Mouse (Mus musculus) subcutaneous adipose tissue, adult 2 months (tissue): ENCODE results near the gene Prm3. TPM values are rescaled to one million over a fixed set of nuclear protein-coding genes. Genes with fewer than 3 reads are reported as not detected.

Experiments used
- polyA plus RNA-seq: library from polyadenylated mRNA; depleted of rRNA; stranded (reverse); fragments of >200 nt; gene quantifications from 2 replicates; pipeline ENCODE4 v1.2.3, GENCODE M21; 2012; ENCODE audit warnings: low replicate concordance; rRNA removed

Prm3 gene
- polyA plus RNA-seq: not detected in 2 replicates

DNA sequence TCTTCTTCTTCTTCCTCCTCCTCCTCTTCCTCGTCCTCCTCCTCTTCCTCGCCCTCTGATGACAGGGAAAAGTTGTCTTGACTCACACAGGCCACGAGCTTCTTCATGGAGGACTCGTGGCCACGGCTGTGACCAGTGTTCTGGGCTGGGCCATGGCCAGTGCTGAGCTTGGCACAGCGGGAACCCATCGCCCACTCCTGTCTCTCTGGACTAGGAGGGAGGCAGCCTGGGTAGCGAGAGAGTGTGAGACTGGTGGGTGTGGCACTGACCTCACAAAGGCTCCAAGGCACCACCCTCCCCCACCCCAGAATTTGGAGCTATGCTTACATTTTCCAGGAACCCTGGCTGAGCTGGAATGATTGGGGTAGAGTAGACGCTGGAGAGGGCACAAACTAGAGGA, at the start of gene Prm3:
Gene Prm3, minus strand, starts transcription at position 213 of the 400 bp plus-strand sequence.

DNA sequence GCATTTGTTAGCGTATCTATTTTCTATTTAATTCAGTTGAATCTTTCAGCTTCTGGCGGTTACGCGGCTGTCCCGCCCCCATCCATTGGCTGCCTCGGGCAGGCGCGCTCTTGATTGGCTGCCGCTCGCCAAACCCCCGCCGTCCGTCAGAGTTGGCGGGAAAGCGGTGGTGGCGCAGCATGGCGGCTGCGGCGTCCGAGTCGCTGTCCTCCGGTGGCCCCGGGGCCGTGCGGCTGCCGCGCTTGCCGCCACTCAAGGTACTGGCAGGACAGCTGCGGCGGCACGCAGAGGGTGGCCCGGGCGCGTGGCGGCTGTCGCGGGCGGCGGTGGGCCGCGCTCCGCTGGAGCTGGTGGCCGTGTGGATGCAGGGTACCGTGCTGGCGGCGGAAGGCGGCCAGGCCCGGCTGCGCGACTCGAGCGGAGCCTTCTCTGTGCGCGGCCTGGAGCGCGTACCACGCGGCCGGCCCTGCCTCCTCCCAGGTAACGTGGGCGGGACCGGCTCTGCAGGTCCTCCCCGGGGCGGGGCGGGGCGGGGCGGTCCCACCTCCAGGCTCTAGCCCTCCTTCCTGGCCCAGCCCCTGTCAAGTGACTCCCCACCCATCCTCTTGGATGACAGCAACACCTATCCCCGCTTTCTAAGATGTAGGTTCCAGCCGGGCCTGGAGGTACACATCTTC, 44.3 kb upstream of the Prm3 start, which contains the start of gene Rmi2:
Gene Rmi2, plus strand, starts transcription at position 149 of the 677 bp plus-strand sequence.

GRCm38 (mm10) chr16:10812865-10813371, 22.2 kb upstream of the Prm3 start, which contains the start of gene Gm11172:
Gene Gm11172 (plus strand): TSS chr16:10812915.

DNA sequence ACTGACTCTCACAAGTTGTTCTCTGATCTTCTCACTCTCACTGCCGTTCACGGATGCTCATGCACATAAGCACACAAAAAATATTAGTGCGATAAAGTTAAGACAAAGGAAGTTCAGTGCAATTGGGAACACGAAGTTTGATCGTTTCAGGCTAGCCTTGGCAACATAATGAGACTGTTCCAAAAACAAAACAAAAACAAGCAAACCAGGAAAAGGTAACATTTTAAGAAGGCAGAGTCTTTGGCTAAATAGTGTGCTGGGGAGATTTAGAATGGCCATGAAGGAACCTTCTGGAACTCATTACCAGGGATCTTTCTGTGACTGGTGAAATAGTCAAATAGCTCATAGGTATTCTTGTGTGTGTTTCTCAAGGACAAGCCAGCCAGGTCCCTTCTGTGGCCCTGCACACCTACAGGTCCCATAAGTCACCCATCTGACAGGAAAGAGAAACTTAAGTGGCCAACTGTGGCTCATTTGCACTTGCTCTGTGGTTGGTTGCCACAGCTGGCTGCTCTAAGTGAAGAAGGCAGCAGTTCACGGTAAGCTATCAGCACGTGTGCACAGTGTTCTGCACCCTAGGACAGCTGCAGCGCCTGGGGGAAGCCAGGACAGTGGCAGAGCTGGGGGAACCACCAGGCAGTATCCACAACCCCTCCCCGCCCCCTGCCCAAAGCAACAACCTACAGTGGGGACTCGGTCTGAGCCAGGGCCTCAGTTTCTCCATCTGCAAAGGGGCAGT, 15.2 kb upstream of the Prm3 start, which contains the start of gene Prm1:
Gene Prm1, minus strand, starts transcription at position 51 of the 739 bp plus-strand sequence.

GRCm38 (mm10) chr16:10796034-10796433, 5.3 kb upstream of the Prm3 start, which contains the start of gene Prm2:
Gene Prm2 (minus strand): TSS chr16:10796134.

DNA sequence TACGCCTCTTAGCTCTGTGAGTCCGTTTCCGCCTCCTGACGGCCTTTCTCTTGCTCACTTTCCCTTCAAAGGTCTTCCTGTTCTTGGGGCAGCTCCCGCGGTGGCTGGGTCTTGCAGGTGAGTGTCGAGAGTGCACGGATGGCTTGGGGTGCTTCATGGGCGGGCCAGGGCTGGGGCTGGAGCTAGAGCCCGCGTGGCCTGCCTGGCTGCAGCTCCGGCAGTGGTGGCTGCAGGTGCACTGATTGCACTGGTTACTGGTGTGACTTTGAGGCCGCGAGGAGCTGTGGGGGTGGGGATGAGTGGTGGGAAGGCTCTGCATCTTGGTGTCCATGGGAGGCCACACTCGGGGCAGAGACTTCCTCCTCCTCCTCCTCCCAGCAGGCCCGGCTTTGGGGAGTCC, 2.4 kb downstream of the Prm3 start, which contains the start of gene Tnp2:
Gene Tnp2, minus strand, starts transcription at position 390 of the 400 bp plus-strand sequence.

DNA sequence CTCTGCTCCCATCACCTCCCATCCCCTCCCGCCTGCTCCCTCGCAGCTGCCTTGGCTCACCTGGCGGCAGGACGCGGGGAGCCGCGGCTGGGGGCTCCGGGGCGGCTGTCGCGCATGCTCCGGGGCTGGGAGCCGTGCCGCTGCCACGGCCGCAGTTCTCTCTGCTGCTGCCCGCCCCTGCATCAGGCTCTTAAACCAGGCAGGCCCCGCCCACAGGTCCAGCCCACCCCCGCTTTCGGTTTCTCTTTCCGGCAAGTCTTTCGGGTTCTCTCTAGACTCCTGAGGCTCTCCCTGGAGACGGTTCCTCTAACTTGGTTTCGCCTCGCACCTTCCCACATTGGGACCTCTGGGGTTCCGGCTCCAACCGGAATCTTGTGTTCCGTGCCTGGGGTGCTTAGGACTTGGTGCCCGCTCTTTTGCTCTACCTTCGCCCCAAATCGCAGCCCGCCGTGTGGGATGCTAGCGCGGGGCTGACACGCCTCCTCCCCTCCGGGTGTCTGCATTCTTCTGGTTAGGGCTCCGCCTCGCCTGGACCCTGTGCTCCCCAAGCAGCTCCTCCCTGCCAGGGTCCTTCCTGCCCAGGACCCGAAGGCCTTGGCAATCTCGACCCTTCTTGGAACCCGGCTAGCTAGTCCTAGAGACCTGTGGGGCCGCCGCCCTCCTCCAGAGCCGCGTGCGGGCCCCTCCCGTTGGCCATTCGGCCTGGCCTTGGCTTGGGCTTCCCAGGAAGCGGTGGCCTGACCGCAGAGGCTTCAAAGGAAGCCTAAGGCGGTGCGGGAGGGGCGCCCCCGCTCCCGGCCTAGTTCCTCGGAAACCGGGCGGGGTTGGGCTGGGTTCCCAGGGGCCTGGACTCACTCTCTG, 5.1 kb downstream of the Prm3 start, which contains the start of gene Socs1:
Gene Socs1, minus strand, starts transcription at position 166 of the 861 bp plus-strand sequence.

Other genes starting within 250 kb of the Prm3 start
- 32.2 and 57.5 TPM in 2 replicates for gene Dexi, start 247.9 kb downstream of the Prm3 start, polyA plus RNA-seq
- 19.8 and 24.7 TPM in 2 replicates for gene Clec16a, start 245.6 kb downstream of the Prm3 start, polyA plus RNA-seq
- 2.0 and 16.1 TPM in 2 replicates for gene Socs1, start 5.4 kb downstream of the Prm3 start, polyA plus RNA-seq
- 0.48 TPM in 1 of 2 replicates, not detected in the other for gene Tnp2, start 2.3 kb downstream of the Prm3 start, polyA plus RNA-seq
- gene Prm2, start 5.2 kb upstream of the Prm3 start, polyA plus RNA-seq: not detected in 2 replicates
- gene Prm1, start 14.9 kb upstream of the Prm3 start, polyA plus RNA-seq: 0.51 TPM in 1 of 2 replicates, not detected in the other
- not detected in 2 replicates for gene Gm11172, start 22.0 kb upstream of the Prm3 start, polyA plus RNA-seq
- gene Rmi2, start 44.1 kb upstream of the Prm3 start, polyA plus RNA-seq: 0.13 and 0.91 TPM in 2 replicates